Mouse (Mus musculus) C2C12 (cell line): ENCODE results near the gene Eif4g1. TPM values are rescaled to one million over a fixed set of nuclear protein-coding genes. Genes with fewer than 3 reads are reported as not detected.

Experiments
- H3K27me3 ChIP-seq: one replicate; pipeline ENCODE4 v1.6.1; 2011; ENCODE audit not compliant: control insufficient read depth, insufficient read depth, insufficient read length
- H3K36me3 ChIP-seq: one replicate; pipeline ENCODE4 v1.6.1; 2011; ENCODE audit not compliant: control insufficient read depth, insufficient read depth
- H3K4me3 ChIP-seq: one replicate; pipeline ENCODE4 v1.5.1; 2011; ENCODE audit warnings: mild to moderate bottlenecking, control low read depth; ENCODE audit not compliant: poor library complexity, insufficient read depth, severe bottlenecking
- H3K79me2 ChIP-seq: one replicate; pipeline ENCODE4 v1.6.1; 2011; ENCODE audit not compliant: control insufficient read depth, insufficient read depth
- H3K79me3 ChIP-seq: one replicate; pipeline ENCODE4 v1.6.1; 2011; ENCODE audit warnings: low read depth, control low read depth
- H3ac ChIP-seq: one replicate; pipeline ENCODE3; 2011; ENCODE audit warnings: low read depth; ENCODE audit not compliant: control insufficient read depth, insufficient read length
- CEBPB ChIP-seq: IDR thresholded peaks from one replicate; pipeline ENCODE4 v1.6.1; 2011; ENCODE audit warnings: low read depth, mild to moderate bottlenecking, control low read depth, moderate library complexity
- CTCF ChIP-seq: IDR thresholded peaks from one replicate; pipeline ENCODE4 v1.5.1; 2011; ENCODE audit not compliant: control insufficient read depth, insufficient read depth, insufficient read length
- FOSL1 ChIP-seq: IDR thresholded peaks from one replicate; pipeline ENCODE4 v1.8.0; 2011; ENCODE audit warnings: mild to moderate bottlenecking, low read length; ENCODE audit not compliant: poor library complexity, insufficient read depth, severe bottlenecking
- MAX ChIP-seq: IDR thresholded peaks from one replicate; pipeline ENCODE4 v1.6.1; 2011; ENCODE audit warnings: mild to moderate bottlenecking, control low read depth
- MYOD1 ChIP-seq: IDR thresholded peaks from one replicate; pipeline ENCODE4 v1.6.1; 2011; ENCODE audit warnings: low read depth; ENCODE audit not compliant: control insufficient read depth, insufficient read length
- MYOG ChIP-seq: IDR thresholded peaks from one replicate; pipeline ENCODE4 v1.6.1; 2011; ENCODE audit not compliant: control insufficient read depth, insufficient read length; ENCODE audit errors: extremely low read depth
- USF1 ChIP-seq: IDR thresholded peaks from one replicate; pipeline ENCODE4 v1.6.1; 2011; ENCODE audit warnings: low read depth, mild to moderate bottlenecking, control low read depth, moderate library complexity
- polyA plus RNA-seq: library from polyadenylated mRNA; unstranded; fragments of >200 nt; fragmentation: generic; extraction: Trizol; gene quantifications from one replicate; pipeline ENCODE4 v1.2.1, GENCODE M21; 2012; ENCODE audit warnings: missing spikeins

The Eif4g1 gene
- polyA plus RNA-seq, 1 experiment: 342 TPM

GRCm38 (mm10) chr16:20621991-20622685, 46.0 kb upstream of the Eif4g1 start:
- Histone ChIP-seq H3K27me3 (no peaks in the 10 kb centered on the region), H3K79me3 (no peaks in the 10 kb centered on the region), H3ac (peak overlapping the region; percentile 84), H3K79me2 (no peaks in the 10 kb centered on the region), H3K36me3 (peaks cover 9% of the 10 kb centered on the region), H3K4me3 (peak overlapping the region; percentile 50)
- no peak for TF ChIP-seq MAX
- TF ChIP-seq CEBPB: peak; percentile 91

GRCm38 (mm10) chr16:20623211-20623610, 44.9 kb upstream of the Eif4g1 start:
- Histone ChIP-seq H3K4me3 (no peak overlapping the region), H3K27me3 (no peaks in the 10 kb centered on the region), H3K36me3 (peaks cover 5% of the 10 kb centered on the region), H3ac (no peak overlapping the region), H3K79me3 (no peaks in the 10 kb centered on the region), H3K79me2 (no peaks in the 10 kb centered on the region)
- TF ChIP-seq MAX: no peak
- TF ChIP-seq MYOD1: no peak
- TF ChIP-seq CEBPB: no peak

GRCm38 (mm10) chr16:20628871-20629391, 39.2 kb upstream of the Eif4g1 start:
- no peak overlapping the region for H3ac ChIP-seq
- no peak for TF ChIP-seq MYOD1
- TF ChIP-seq FOSL1: no peak
- TF ChIP-seq MYOG: no peak
- H3K36me3 ChIP-seq: peaks cover 6% of the 10 kb centered on the region
- no peaks in the 10 kb centered on the region for H3K79me2 ChIP-seq
- H3K79me3 ChIP-seq: no peaks in the 10 kb centered on the region
- H3K4me3 ChIP-seq: peak overlapping the region; percentile 34
- no peaks in the 10 kb centered on the region for H3K27me3 ChIP-seq

- Histone ChIP-seq H3K79me3 (no peaks in the 10 kb centered on the region), H3K27me3 (no peaks in the 10 kb centered on the region), H3K36me3 (peaks cover 6% of the 10 kb centered on the region), H3K4me3 (peak within 1 kb of the TSS; percentile 34), H3ac (peak within 1 kb of the TSS; percentile 86), H3K79me2 (no peaks in the 10 kb centered on the region)
- TF ChIP-seq MYOD1 (no peak), CEBPB (no peak), MAX (peak; percentile 7), CTCF (no peak), FOSL1 (no peak)
These were observed 38.1 kb upstream of the Eif4g1 start, which contains the start of gene Ece2 for GRCm38 (mm10) chr16:20629731-20630634. TSS of gene Ece2 (plus strand) at chr16:20629828.

- TF ChIP-seq MYOD1: no peak
- no peak for TF ChIP-seq CTCF
- TF ChIP-seq FOSL1: no peak
- TF ChIP-seq CEBPB: no peak
- H3K79me2 ChIP-seq: no peaks in the 10 kb centered on the region
- no peaks in the 10 kb centered on the region for H3K36me3 ChIP-seq
- H3K4me3 ChIP-seq: no peak overlapping the region
- no peaks in the 10 kb centered on the region for H3K79me3 ChIP-seq
- H3K27me3 ChIP-seq: no peaks in the 10 kb centered on the region
- H3ac ChIP-seq: no peak overlapping the region
These were observed 30.7 kb upstream of the Eif4g1 start for GRCm38 (mm10) chr16:20637410-20637809.

GRCm38 (mm10) chr16:20638367-20638766, 29.7 kb upstream of the Eif4g1 start:
- H3K27me3 ChIP-seq: no peaks in the 10 kb centered on the region
- H3K79me2 ChIP-seq: no peaks in the 10 kb centered on the region
- TF ChIP-seq FOSL1: no peak
- no peak for TF ChIP-seq USF1
- TF ChIP-seq MYOG: no peak
- TF ChIP-seq CTCF: no peak
- no peak for TF ChIP-seq MYOD1
- no peak for TF ChIP-seq MAX
- no peak for TF ChIP-seq CEBPB
- no peaks in the 10 kb centered on the region for H3K79me3 ChIP-seq
- no peak overlapping the region for H3ac ChIP-seq
- H3K36me3 ChIP-seq: no peaks in the 10 kb centered on the region
- no peak overlapping the region for H3K4me3 ChIP-seq
